Mouse (Mus musculus): ENCODE measurements at regions not wholly inside any gene's neighbourhood (a gene's known extent, or its start where the extent isn't known, plus 50 kb on each side); places are given as distances from the start of the nearest gene placed in this dataset.

DNA sequence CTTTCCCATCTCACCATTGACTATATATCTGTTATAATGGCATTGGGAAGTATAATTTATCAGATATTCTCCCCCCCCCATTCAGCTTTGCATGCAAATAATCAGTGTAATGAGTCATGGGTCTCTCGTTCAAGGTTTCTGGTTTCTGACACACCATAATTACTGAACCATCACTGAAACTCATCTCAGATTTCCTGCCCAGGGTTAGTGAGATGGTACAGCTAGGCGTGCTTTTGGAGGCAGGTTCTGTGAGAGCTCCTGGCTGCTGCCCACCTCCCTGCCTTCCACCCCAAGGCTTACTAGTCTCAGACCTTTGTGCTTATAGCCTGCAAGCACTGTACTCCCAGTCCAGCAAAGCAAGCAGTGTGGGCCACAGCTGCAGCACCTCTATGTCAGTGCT, 122.5 kb upstream of the Nampt start:
- ATAC-seq (replicated peaks; ENCODE audit: low FRiP score, low TSS enrichment, poor library complexity, severe bottlenecking), result no peak

DNA sequence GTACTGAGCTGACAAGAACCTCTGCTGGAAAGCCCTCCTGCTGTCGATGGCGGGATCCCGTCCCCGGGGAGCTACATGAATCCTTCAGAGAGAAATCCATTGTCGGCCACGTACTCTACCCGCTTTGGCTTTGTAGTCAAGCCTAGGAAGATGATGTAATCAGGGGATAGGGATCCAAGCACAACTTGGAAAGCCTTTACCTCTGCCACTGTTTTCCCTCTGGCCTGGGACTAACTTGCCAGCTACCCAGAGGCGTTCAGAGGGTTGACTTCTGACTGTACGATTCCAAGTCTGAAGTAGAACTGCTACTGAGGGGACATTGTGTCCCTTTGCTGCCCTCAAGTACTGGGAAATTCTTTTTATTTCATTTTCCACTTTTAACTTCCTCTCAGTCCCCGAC, 110.2 kb upstream of the Nampt start:
- ATAC-seq (replicated peaks; ENCODE audit: low FRiP score, low TSS enrichment, poor library complexity, severe bottlenecking), result no peak

DNA sequence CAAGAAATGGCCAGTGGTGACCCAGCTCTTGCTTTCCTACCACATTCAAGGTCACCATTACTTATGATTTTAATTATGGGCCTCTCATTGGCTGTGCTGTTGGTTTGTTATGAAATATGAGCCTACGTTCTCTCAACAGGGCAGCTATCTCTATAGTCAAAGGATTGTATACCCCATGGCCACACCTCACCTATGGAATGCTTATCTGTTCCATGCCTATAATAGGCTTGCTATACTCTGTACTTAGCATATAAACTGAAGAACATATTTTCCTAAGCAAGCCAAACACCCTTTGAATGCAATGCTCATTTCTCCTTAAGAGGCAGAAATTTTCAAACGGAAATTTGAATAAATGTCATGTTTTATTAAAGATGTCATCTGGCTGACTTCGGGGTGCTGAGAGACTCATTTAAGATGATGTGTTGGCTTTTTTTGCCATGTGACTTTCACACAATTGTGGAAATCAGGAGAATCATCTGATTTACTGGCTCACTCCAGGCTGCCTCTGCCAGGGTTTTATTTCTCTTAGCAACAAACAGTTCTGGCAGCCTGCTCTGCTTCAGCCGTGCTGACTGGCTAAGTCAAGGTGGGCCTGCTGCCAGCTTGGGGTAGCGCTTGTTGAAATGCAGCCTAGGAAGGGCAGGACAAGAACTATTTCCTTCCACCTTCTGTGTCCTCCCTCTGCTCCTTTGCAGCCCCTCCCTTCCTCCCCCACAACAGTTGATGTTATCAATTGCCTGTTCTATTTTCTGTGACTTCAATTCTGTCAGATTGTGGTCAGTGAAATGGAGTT, 102.0 kb upstream of the Nampt start:
- ATAC-seq (replicated peaks; ENCODE audit: low FRiP score, low TSS enrichment, poor library complexity, severe bottlenecking), result no peak

DNA sequence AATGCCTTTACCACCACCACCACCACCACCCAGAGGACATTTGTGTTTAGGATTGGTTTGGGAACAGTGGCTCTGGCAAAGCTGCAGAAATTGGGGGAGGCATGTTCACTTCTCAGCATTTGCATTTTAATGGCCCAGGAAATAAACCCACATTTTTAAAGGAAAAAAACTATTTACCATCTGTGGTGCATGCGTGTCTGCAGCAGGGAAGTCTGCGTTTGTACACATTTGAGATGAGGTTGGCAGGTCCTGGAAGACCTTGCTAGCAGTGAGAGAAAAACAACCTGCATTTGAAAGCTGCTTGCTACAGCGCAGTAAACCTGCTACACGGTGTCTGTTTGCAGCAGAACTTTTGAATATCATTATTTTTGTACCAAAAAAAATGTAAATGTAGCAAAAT, 100.1 kb upstream of the Nampt start:
- ATAC-seq (replicated peaks; ENCODE audit: low FRiP score, low TSS enrichment, poor library complexity, severe bottlenecking), result no peak

DNA sequence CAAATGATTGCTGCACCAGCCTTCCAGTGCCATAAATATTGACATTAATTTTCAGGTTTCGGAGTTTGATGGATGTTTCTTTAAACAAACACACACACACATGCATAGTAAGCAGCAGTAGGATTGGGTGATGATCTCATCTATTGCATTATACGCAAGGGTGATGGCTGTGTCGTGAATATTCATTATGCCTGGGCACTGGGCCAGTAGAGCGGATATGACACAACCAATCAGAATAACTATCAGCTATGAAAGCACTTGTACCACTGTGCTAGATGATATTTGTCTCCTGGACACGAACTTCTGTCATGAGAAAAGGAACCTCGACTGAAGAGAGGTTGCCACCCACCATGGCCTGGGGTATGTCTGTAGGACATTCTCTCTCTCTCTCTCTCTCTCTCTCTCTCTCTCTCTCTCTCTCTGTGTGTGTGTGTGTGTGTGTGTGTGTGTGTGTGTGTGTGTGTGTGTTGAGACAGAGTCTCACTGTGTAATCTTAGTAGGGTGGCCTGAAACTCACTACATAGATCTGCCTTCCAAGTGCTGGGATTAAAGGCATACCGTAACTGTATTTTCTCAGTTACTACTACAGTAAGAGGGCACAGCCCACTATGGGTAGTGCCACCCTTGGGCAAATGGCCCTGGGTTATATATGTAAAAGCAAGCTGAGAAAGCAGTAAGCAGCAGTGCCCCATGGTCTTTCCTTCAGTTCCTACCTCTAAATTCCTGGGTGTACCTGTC, 94.7 kb upstream of the Nampt start:
- no peak for ATAC-seq (replicated peaks; ENCODE audit: low FRiP score, low TSS enrichment, poor library complexity, severe bottlenecking)

DNA sequence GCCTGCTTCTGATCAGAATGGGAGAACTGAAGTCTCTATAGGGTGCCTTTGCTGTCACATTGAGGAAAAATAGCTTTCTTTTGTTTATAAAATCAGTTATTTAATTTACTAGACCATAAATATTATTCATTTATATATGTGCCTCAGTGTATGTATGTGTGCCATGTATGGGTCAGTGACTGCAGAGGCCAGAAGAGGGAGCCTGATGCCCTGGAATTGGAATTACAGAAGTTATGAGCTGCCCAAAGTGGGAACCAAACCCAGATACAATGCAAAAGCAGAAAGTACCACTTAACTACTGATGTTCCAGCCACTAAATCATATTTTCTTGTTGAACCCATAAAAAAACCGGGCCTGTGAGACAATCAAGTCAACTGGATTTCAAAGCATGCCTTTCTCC, 91.8 kb upstream of the Nampt start:
- ATAC-seq (replicated peaks; ENCODE audit: low FRiP score, low TSS enrichment, poor library complexity, severe bottlenecking), result no peak

DNA sequence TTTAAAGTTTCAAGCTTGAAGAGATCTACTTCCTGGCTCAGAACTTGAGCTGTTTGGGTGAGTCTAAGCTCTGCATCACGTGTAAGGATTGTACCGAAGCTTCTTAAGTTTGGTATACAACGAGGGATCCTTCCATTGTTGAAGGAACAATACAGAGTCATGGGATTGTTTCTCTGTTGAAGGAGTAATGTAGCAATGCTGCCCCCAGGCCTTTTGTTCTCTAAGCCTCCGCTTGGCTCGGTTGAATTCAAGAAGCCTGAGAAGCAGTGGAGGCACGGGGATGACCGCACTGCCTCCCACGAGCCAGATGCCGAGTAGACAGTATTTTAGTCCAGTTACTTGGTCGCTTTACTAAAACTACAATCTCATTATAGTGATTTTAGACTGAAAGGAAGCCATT, 90.9 kb upstream of the Nampt start:
- no peak for ATAC-seq (replicated peaks; ENCODE audit: low FRiP score, low TSS enrichment, poor library complexity, severe bottlenecking)

DNA sequence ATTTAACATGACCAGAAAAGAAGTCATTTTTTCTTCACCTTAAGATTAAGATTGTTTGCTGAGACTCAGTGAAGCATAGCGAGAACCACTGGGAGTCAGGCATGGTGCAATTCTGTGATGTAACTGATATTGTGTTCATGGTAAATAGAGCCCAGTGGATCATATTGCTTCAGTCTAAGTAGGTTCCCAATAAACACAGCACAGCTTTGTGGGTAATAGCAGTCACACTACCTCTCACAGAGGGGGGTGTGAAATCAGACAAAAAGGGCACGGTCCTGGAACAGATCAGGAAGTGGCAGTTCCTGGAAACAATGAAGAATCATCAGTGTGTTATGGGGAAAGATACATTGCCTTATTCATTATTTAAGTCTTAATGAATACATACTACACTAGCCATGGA, 84.1 kb upstream of the Nampt start:
- no peak for ATAC-seq (replicated peaks; ENCODE audit: low FRiP score, low TSS enrichment, poor library complexity, severe bottlenecking)

DNA sequence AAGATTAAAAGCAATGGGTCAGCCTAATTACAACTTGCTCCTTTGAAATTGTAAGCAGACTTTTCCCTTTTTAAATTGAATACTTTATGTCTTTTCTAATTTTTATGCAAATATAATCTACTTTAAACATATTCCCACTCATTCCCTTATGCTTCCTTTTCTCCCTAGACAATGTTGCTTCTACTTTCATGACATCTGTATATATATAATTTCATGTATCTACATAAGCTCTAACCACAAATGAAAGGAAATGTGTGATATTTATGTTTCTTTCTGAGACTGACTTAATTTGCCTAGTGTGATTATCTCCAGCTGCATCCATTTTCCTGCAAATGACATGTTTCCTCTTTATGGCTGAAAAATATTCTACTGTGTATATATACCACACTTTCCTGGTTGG, 77.9 kb upstream of the Nampt start:
- no peak for ATAC-seq (replicated peaks; ENCODE audit: low FRiP score, low TSS enrichment, poor library complexity, severe bottlenecking)

DNA sequence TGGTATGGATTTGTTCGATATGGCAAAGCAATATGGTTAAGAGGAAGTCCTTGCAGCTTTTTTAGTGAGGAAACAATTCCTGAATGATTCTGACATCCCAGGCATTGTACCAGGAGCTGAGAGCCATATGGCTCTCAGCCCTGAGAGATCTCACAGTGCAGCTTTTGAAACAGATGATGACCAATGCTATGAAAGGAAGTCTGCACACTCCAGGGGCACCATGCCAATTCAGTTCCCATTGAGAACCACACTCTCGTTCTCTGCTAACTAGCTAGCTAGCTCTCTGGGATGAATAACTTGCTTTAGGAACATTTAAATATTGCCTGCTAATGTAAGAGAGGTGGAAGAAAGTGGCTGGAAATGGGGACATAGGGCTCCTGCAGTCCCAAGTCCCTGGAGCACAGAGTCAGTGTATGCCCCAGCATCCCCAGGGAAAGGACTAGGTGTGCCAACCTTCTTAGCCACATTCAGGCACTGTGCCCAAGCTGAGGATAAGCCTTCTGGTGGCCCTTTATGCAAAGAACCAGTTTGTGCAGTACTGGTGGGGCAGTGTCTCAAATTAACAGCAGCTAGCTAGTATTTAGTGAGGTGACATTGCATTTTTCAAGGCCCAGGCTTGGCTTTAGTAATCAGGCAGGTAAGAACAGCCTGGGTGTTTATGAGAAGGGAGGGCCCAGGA, 61.8 kb upstream of the Nampt start:
- ATAC-seq (replicated peaks; ENCODE audit: low FRiP score, low TSS enrichment, poor library complexity, severe bottlenecking), result no peak

DNA sequence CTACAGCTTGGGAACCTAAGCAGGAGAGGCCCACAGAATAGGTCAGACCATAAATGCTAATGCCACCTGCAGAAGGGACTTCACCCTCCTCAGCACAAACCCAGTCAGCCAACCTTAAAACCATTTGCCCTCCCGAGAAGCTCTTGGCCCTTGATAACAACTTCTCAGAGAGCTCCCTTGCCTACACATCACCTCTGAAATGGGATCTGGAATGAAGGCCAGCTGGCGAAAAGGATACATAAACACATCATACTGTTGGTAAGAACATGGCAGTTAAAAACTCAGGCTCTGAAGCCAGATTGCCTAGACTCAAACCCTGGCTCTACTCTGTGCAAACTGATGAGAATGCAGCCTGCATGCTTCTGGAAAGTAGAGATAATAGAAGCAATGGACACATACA, 61.2 kb upstream of the Nampt start:
- no peak for ATAC-seq (replicated peaks; ENCODE audit: low FRiP score, low TSS enrichment, poor library complexity, severe bottlenecking)

DNA sequence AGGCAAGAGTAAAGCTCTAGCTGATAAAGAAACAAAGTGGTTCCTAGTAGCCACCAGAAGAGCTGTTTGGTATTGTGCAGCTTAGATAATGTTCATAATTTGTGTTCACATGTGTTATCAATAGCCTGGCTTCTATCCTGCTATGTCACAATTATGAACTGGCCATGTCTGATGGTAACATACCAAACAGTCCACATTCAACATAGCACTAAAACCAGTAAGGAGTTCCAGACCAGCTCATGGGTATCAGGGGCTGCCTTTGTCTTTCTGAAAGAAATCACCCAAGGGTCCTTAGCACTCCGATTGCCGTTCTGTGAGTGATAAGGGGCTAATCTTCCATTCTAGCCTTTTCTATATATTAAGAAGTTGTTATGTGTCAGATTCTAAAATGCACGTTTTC, 58.7 kb upstream of the Nampt start:
- no peak for ATAC-seq (replicated peaks; ENCODE audit: low FRiP score, low TSS enrichment, poor library complexity, severe bottlenecking)

DNA sequence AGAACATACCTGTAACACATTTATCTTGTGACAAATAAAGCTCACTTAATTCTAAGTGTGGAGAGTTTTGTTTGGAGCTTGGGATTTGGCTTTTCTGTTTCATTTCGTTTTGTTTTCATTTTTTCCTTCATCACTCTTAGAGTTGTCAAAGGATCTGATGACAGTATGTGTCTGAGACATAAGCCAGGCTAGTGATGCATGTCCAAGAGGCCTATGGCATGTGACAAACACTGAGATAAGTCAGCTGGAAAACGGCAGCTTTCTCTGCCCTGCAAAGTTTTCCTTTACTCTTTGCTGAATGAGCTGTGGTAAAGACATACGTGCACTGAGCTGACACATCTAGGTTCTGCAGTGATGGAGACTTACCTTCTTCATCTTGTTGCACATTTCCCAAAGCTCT, 58.3 kb upstream of the Nampt start:
- ATAC-seq (replicated peaks; ENCODE audit: low FRiP score, low TSS enrichment, poor library complexity, severe bottlenecking), result no peak

DNA sequence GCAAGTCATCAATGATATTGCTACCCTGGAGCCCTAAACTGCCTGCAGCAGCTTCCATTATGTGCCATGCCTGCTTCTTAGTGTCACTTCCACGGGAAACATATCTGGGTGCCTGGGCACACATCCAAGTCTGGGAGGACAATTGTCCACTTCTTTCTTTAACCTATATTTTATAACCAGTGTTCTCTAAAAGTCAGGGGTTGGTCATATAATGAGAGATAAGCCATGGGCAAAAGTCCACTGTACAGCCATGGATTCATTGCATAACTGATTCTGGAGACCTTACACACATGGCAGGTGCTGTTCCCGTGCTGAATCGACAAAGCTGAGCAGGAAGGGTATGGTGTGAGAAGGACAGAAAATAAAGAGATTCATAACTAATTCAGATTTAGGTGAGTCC, 55.1 kb upstream of the Nampt start:
- ATAC-seq (replicated peaks; ENCODE audit: low FRiP score, low TSS enrichment, poor library complexity, severe bottlenecking), result no peak

DNA sequence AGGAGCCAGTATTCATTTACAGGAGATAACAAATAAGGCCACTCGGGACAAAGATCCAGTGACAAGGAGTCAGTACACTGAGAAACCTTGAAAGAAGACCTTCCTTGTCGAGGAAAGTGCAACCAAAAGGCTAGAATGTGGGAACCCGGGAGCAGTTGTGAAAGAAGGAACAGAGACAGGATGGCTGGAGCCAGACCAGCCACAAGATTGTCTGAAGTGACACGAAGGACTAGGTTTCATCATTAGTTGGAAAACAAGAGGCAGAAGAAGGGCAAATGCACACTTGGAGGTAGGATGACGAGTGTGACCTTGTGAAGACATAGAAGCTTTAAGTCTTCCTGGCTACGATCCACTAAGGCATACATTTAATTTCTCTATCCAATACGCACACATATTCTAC, 54.6 kb upstream of the Nampt start:
- ATAC-seq (replicated peaks; ENCODE audit: low FRiP score, low TSS enrichment, poor library complexity, severe bottlenecking), result no peak

DNA sequence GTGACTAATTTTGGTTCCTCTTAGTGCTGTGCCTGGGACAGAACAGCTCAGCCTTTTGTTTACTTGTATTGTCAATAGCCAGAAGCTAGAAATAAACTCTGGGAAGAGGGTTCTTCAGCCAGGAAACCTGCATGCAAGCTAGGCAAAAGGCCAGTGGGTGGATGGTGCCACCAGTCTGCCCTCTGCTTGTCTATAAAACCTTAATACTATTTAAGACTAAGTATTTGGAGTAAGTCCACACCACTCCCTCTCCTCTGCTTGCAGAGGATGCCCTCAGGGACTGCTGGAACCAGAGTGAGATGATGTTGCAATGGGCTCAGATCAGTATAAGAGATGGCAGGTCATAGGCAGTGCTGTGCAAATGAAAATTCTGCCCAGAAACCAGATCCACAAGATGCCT, 53.5 kb upstream of the Nampt start:
- no peak for ATAC-seq (replicated peaks; ENCODE audit: low FRiP score, low TSS enrichment, poor library complexity, severe bottlenecking)

DNA sequence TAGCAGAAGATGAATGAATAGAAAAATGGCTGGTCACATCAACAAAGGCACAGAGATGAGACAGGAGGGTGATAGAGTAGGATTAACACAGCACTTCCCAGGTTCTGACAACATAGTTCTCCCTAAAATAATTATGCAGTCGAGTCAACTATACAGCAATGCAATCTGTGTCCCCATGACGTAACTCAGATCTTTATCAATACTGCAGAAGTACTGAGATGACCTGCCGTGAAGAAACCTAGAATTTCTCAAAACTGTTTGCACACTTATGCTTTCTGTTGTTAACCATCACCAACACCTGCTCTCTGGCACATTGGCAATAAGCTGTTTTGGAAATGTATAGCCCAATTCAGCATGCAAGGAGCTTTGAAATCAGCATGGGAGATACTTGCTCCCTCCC, 52.8 kb upstream of the Nampt start:
- ATAC-seq (replicated peaks; ENCODE audit: low FRiP score, low TSS enrichment, poor library complexity, severe bottlenecking), result no peak

DNA sequence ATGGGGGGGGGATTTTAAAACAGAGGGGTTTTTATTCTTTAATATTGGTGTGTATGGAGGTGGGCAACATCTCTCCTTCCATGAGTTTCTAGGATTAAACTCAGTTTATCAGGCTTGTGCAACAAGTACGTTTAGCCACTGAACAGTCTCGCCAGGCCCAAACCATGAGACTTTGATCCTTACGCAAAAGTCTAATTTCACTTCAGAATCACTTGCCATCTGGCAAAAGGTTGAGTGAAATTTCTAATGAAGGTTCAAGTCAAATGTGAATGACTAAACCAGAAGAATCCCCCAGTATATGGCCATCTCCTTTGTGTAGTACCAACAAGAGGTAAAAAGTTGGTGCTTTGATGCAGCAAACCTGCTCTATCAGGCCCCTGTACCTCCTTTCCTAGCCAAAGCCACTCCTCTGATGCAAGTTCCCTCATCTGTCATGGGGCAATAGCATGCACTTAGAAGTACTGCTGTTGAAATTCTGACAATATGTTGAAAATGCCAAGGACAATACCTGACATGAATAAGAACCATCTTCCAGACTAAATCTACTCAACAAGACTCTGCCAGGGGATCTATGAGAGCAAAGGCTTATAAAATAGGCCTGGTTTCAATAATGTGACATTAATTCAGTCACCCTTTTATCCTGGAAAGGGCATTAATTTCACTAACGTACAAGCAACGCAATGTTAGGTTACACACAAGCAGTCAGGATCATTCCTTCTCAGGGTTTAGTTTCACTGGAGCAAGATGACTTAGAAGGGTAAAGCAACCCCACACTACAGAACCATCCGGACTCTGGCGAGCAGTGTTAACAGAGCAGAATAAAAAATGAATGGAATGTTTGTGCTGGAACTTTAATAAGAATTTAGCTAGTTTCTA, 51.9 kb upstream of the Nampt start:
- ATAC-seq (replicated peaks; ENCODE audit: low FRiP score, low TSS enrichment, poor library complexity, severe bottlenecking), result no peak

DNA sequence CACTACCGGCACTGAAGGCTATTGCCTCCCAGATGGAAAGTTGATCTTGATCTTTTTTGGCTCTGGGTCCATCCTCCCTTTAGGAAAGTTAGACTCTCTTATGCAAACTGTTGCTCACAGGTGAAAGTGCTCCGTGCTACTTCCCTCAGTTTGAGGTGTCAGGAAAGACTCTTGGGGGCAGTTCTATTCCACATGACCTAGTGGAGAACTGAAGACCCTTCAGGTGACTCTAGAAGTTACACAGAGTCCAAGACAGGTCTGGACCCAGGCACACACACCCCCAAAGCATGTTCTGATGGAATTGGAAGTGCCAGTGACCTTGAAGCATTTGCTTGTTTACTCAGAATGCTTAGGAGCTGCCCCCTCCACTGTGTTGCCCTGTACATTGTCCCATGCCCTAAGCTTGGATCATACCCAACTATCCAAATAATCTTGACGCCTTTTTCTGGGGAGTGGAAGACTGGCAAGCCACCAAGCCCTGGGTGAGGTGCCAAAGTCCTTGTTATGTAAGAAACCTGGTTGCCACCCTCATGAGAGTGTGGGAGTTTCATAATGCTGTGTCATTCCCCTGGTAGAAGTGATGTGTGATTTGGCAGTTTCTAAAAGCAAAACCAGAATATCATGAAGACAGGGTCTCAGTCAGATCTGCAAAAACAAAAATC, 51.1 kb upstream of the Nampt start:
- no peak for ATAC-seq (replicated peaks; ENCODE audit: low FRiP score, low TSS enrichment, poor library complexity, severe bottlenecking)

Measured in megakaryocyte-erythroid progenitor cell, adult 5-6 weeks (primary cell).